Mouse (Mus musculus) spleen, adult 2 months (tissue): Measurements from ENCODE around the gene Gm428.
"Not testable (repeated sequence)": the region's sequence is repeated elsewhere in the genome, so short reads cannot be mapped to it uniquely, and the experiment has no call there.

Experiments
- CTCF ChIP-seq: fragments of 200-500 bp; IDR thresholded peaks from 2 replicates; pipeline ENCODE4 v1.5.1; 2011; ENCODE audit warnings: mild to moderate bottlenecking, inconsistent platforms; ENCODE audit not compliant: insufficient read depth, insufficient read length, insufficient replicate concordance; ENCODE audit errors: extremely low read depth
- POLR2A ChIP-seq: fragments of 200-500 bp; IDR thresholded peaks from 2 replicates; pipeline ENCODE4 v1.6.1; 2011; ENCODE audit warnings: low read depth, low read length, inconsistent platforms

- not testable (repeated sequence) for TF ChIP-seq POLR2A, CTCF
Observed at GRCm38 (mm10) chr4:73661864-73662263, 21.5 kb upstream of the Gm428 start.
